Mouse (Mus musculus) liver, embryonic 16.5 days (tissue): ENCODE measurements at regions not wholly inside any gene's neighbourhood (a gene's known extent, or its start where the extent isn't known, plus 50 kb on each side); places are given as distances from the start of the nearest gene placed in this dataset.

Source experiments
- ATAC-seq: fragments of 200-750 bp; cut with Nextera tagmentation; 2 replicates; pipeline ENCODE4 v1.8.0; 2017; ENCODE audit warnings: low read depth, mild to moderate bottlenecking, moderate number of reproducible peaks, moderate library complexity
- H3K27ac ChIP-seq: fragments of 300-500 bp; sonication (generic); 2 replicates; pipeline ENCODE4 v1.5.1; 2014; ENCODE audit warnings: mild to moderate bottlenecking, low read length
- H3K27me3 ChIP-seq: fragments of 300-500 bp; sonication (generic); 2 replicates; pipeline ENCODE4 v1.6.1; 2014; ENCODE audit warnings: low read depth, low read length, mixed read lengths; ENCODE audit not compliant: control insufficient read depth, insufficient read depth
- H3K36me3 ChIP-seq: fragments of 300-500 bp; sonication (generic); 2 replicates; pipeline ENCODE4 v1.6.1; 2014; ENCODE audit warnings: mild to moderate bottlenecking; ENCODE audit not compliant: control insufficient read depth, insufficient read depth
- H3K4me1 ChIP-seq: fragments of 300-500 bp; sonication (generic); 2 replicates; pipeline ENCODE4 v1.6.1; 2014; ENCODE audit warnings: low read depth, low read length, mixed read lengths; ENCODE audit not compliant: control insufficient read depth
- H3K4me2 ChIP-seq: fragments of 300-500 bp; sonication (generic); 2 replicates; pipeline ENCODE4 v1.6.1; 2014; ENCODE audit warnings: low read depth, low read length, mixed read lengths
- H3K4me3 ChIP-seq: fragments of 300-500 bp; sonication (generic); 2 replicates; pipeline ENCODE4 v1.5.1; 2014; ENCODE audit warnings: low read depth, mild to moderate bottlenecking, low read length
- H3K9ac ChIP-seq: fragments of 300-500 bp; sonication (generic); 2 replicates; pipeline ENCODE4 v1.6.1; 2014; ENCODE audit warnings: low read depth, low read length
- H3K9me3 ChIP-seq: fragments of 300-500 bp; sonication (generic); replicated peaks from 2 replicates; pipeline ENCODE4 v1.6.1; 2016; ENCODE audit warnings: low read length; ENCODE audit not compliant: control insufficient read depth
- WGBS: fragments of 180-500 bp; shearing (Covaris S2); extraction: QIAGEN DNeasy Blood & Tissue Kit; methylation state at CpG from one replicate; pipeline ENCODE4 v1.1.7; 2014; ENCODE audit not compliant: insufficient replicate concordance; 5-methylcytosine and 5-hydroxymethylcytosine counted together

DNA sequence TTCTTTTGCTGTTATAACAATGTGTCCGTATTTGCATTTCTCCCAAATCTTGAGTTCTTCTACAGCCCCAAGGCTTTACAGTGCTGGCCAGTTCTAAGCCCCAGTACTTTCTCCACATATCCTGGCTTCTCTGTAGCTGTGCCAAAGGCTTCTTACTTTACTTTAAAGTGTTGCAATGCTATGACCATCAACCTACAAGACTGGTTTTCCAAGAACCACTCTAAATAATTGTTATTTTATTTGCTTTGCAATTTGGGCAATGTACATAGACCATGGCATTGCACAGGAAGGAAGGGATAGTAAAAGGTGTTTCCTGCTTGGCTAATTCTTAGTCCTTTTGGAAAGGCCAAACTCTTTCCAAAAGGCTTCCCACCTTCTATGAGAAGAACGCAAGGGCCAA lies 495.4 kb downstream of the Sox2 start:
- no peak overlapping the region for H3K4me3 ChIP-seq
- no peak overlapping the region for H3K27ac ChIP-seq
- ATAC-seq, result no peak
- H3K36me3 ChIP-seq, result no peaks in the 10 kb centered on the region
- H3K4me2 ChIP-seq, result no peak overlapping the region
- H3K27me3 ChIP-seq, result no peaks in the 10 kb centered on the region
- WGBS, result 59% methylated on average over 2 of the region's 2 CpGs
- H3K9me3 ChIP-seq, result no peaks in the 10 kb centered on the region
- no peak overlapping the region for H3K9ac ChIP-seq
- H3K4me1 ChIP-seq, result no peaks in the 10 kb centered on the region

DNA sequence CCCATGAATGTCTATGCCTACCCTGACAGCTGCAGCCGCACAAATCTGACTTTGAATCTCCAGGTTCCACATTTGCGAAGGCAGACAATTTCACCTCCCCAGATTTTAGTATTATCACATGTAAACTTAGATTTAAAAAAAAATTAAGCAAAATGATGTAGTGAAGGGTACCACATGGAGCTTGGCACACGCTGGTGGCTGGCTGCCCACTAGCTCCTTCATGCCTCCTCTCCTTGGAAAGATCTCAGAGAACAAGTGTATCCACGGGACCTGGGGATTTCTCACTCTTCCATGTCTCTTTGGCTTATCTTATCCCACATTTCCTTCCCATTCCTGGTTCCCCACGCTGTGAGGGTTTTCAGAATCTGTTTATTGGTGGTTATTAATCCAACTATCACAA lies 496.5 kb downstream of the Sox2 start:
- H3K9ac ChIP-seq, result no peak overlapping the region
- no peak overlapping the region for H3K27ac ChIP-seq
- no peak for ATAC-seq
- no peaks in the 10 kb centered on the region for H3K4me1 ChIP-seq
- H3K36me3 ChIP-seq, result no peaks in the 10 kb centered on the region
- H3K27me3 ChIP-seq, result no peaks in the 10 kb centered on the region
- 54% methylated on average over 5 of the region's 5 CpGs for WGBS
- H3K9me3 ChIP-seq, result no peaks in the 10 kb centered on the region
- no peak overlapping the region for H3K4me2 ChIP-seq
- no peak overlapping the region for H3K4me3 ChIP-seq

DNA sequence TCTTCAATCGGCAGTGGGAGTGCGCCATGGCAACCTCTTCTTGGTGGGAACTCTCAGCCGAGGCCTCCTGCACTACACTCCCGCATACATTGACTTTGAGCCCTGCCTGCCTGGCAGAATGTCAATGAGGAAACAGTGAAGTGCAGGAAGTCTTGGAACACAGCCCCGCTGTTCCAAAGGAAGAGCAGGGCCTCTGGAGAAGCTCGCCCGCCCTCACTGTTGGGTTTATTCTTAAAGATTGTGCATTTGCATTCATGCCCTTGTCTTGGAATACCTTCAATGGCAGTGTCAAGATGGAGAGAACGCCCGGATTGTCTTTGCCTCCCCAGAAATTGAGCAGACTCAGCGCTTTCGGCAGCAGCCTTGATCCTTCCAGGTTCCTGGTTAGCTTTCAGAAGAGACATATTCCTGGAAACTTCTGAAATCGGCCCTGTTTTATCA lies 499.1 kb downstream of the Sox2 start:
- H3K27ac ChIP-seq, result no peak overlapping the region
- no peaks in the 10 kb centered on the region for H3K9me3 ChIP-seq
- H3K4me1 ChIP-seq, result no peaks in the 10 kb centered on the region
- no peaks in the 10 kb centered on the region for H3K27me3 ChIP-seq
- WGBS, result 49% methylated on average over 12 of the region's 12 CpGs
- no peak overlapping the region for H3K4me2 ChIP-seq
- no peak for ATAC-seq
- no peak overlapping the region for H3K9ac ChIP-seq
- no peak overlapping the region for H3K4me3 ChIP-seq
- H3K36me3 ChIP-seq, result no peaks in the 10 kb centered on the region

DNA sequence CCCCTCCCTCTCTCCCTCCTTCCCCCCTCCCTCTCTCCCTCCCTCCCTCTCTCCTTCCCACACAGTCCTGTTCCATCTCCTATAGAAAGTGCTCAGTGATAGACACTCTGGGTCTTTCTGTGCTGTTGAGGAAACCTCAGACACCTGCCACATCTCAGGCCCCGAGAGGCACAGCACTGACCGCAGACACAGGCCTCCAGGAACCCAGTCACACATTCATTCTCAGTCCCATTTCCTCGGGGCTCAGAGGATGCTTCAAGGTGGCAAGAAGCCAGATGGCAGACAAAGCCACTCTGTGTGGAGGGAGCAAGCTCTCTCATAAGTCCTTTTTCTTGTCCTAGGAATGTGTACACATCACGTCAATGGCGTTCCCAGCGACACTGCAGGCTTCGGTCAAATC lies 502.0 kb downstream of the Sox2 start:
- Histone ChIP-seq H3K4me3 (no peak overlapping the region), H3K9me3 (no peaks in the 10 kb centered on the region), H3K36me3 (no peaks in the 10 kb centered on the region), H3K27ac (no peak overlapping the region), H3K4me2 (no peak overlapping the region), H3K9ac (no peak overlapping the region), H3K27me3 (no peaks in the 10 kb centered on the region), H3K4me1 (no peaks in the 10 kb centered on the region)
- no peak for ATAC-seq
- 68% methylated on average over 7 of the region's 7 CpGs for WGBS

DNA sequence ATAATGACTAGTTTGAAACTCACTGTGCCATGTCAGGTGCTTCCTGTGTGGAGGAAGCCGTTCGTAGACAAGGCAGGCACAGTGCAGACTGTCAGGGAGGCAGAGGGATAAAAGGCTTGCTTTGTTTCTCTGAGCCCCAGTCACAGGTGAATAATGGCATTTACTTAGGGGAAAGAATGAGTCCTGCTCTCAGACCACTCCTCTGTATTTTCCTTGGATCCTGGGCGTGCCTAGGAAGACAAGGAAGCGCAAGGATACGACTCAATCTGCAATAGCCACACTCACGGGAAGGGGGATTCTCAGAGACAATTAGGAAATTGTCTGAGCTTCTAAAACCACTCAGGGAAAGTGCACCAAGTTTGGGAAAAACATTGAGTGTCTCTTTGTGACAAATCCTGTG lies 504.1 kb downstream of the Sox2 start:
- H3K9ac ChIP-seq, result no peak overlapping the region
- no peaks in the 10 kb centered on the region for H3K9me3 ChIP-seq
- H3K27ac ChIP-seq, result no peak overlapping the region
- no peaks in the 10 kb centered on the region for H3K4me1 ChIP-seq
- 40% methylated on average over 6 of the region's 6 CpGs for WGBS
- no peak for ATAC-seq
- H3K4me3 ChIP-seq, result no peak overlapping the region
- no peak overlapping the region for H3K4me2 ChIP-seq
- H3K27me3 ChIP-seq, result no peaks in the 10 kb centered on the region
- no peaks in the 10 kb centered on the region for H3K36me3 ChIP-seq

DNA sequence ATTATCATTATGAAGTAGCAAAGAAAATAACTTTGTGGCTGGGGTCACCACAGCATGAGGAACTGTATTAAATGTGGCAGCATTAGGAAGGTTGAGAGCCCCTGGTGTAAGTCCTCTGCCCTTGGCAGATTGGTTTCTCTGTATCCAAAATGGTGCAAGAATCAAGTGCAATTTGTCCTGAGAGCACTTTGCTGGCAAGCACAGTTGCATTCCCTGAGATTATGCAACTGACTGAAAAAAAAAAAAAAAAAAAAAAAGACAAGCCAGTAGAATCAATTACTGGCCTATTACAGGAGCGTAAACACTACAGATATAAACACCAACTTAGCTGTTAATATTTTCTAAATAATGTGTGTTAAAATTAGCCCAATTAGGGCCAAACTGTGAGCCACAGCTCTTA lies 518.5 kb downstream of the Sox2 start:
- H3K4me2 ChIP-seq, result no peak overlapping the region
- H3K27ac ChIP-seq, result no peak overlapping the region
- no peaks in the 10 kb centered on the region for H3K27me3 ChIP-seq
- no peak overlapping the region for H3K9ac ChIP-seq
- H3K9me3 ChIP-seq, result no peaks in the 10 kb centered on the region
- H3K36me3 ChIP-seq, result no peaks in the 10 kb centered on the region
- no peak overlapping the region for H3K4me3 ChIP-seq
- WGBS, result 61% methylated on average over 1 of the region's 1 CpGs
- no peaks in the 10 kb centered on the region for H3K4me1 ChIP-seq
- no peak for ATAC-seq

DNA sequence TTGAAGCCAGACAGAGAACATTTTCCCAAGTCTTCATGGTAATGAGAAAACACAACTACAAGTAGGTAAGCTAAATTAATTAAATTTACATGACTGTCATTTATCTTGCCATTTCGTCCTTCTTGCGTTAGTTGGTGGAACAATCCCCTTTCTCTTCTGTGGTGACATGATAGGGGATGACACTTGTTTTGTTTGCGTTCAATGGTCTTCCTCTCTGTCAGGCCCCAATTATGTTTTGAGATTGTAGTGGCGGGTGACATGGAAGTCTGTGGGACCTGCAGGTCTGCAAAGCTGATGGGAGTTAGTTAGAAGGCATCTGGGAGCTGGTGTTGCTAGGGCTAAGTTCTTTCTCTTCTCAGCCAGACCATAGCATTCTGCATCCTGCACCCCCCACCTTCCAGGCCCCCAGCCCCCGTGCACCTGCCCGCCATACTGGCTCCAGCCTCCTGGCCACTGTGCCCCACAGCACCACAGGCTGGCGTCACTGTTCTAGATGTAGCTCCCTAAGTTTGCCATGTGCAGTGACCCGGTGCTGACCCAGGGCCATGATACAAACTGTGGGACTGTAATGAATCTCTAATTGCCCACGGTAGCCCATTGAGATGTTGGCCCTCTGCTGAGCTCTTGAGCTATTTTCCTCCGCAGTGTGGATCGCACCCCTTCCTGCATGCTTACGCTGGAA lies 528.7 kb downstream of the Sox2 start:
- Histone ChIP-seq H3K4me1 (no peaks in the 10 kb centered on the region), H3K36me3 (no peaks in the 10 kb centered on the region), H3K27ac (no peak overlapping the region), H3K9me3 (no peaks in the 10 kb centered on the region), H3K9ac (no peak overlapping the region), H3K4me3 (no peak overlapping the region), H3K27me3 (no peaks in the 10 kb centered on the region), H3K4me2 (no peak overlapping the region)
- WGBS, result 63% methylated on average over 12 of the region's 12 CpGs
- no peak for ATAC-seq

DNA sequence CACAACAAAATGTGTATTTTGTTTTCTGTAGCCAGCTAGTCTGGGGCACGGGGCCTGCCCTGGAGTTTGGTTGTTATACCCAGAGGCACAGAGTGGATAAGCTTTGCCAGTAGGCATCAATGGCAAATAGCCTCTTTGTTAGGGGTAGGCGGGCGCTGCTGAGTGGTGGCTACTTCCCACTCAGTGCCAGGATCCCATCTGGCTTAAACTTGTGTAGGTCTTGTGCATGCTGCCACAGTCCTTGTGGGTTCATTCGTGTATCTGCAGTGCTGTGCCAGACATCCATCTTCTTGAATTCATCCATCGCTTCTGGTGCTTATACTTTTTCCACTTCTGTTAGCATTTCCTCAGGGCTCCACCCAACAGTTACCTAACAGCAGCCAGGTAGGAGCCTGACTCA lies 545.4 kb upstream of the Atp11b start:
- H3K27me3 ChIP-seq, result no peaks in the 10 kb centered on the region
- no peak overlapping the region for H3K9ac ChIP-seq
- no peak for ATAC-seq
- H3K4me1 ChIP-seq, result no peaks in the 10 kb centered on the region
- H3K4me3 ChIP-seq, result no peak overlapping the region
- H3K36me3 ChIP-seq, result no peaks in the 10 kb centered on the region
- no peak overlapping the region for H3K4me2 ChIP-seq
- H3K9me3 ChIP-seq, result no peaks in the 10 kb centered on the region
- 68% methylated on average over 5 of the region's 5 CpGs for WGBS
- no peak overlapping the region for H3K27ac ChIP-seq

DNA sequence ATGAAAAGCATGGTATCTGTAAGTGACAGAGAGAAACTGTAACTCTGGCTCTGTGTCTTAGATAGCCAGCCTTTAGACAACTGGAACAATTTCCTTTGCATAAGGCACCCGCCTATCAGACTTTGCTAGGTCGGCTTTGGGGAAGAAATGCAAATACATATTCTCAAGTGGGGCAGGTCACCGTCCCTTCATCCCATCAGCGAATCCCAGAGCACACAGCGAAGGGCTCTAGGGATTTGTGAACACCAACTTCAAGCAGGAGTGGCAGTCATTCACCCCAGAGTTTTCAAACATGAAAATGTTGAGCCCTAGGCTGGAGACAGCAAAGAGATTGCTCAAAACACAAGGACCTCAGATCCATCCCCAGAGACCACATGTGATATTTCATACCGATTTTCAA lies 534.5 kb upstream of the Atp11b start:
- Histone ChIP-seq H3K27me3 (no peaks in the 10 kb centered on the region), H3K4me2 (no peak overlapping the region), H3K9ac (no peak overlapping the region), H3K9me3 (no peaks in the 10 kb centered on the region), H3K4me1 (no peaks in the 10 kb centered on the region), H3K4me3 (no peak overlapping the region), H3K27ac (no peak overlapping the region), H3K36me3 (no peaks in the 10 kb centered on the region)
- WGBS, result 69% methylated on average over 6 of the region's 6 CpGs
- ATAC-seq, result no peak
